Mouse (Mus musculus) cortical plate, adult 2 months (tissue): ENCODE measurements around the gene Hist2h2ac.

Experiments
- CTCF ChIP-seq: fragments of 200-500 bp; IDR thresholded peaks from 2 replicates; pipeline ENCODE4 v1.5.1; 2011; ENCODE audit warnings: mild to moderate bottlenecking, control low read depth, low read length; ENCODE audit not compliant: insufficient read depth; ENCODE audit errors: extremely low read depth
- POLR2A ChIP-seq: fragments of 200-500 bp; IDR thresholded peaks from 2 replicates; pipeline ENCODE4 v1.6.1; 2011; ENCODE audit warnings: mild to moderate bottlenecking, low read length, control low read depth; ENCODE audit not compliant: insufficient read depth; ENCODE audit errors: extremely low read depth

GRCm38 (mm10) chr3:96261623-96262022, 40.9 kb upstream of the Hist2h2ac start:
- TF ChIP-seq POLR2A (no peak), CTCF (no peak)
